Mouse (Mus musculus): ENCODE measurements around the gene Poc1a. TPM values are rescaled to one million over a fixed set of nuclear protein-coding genes. Genes with fewer than 3 reads are reported as not detected.

The Poc1a gene
- total and polyA plus RNA-seq, 3 experiments = 14.8 to 25.6 (median 20.2) TPM

- Histone ChIP-seq H3K4me1 (ENCODE audit: insufficient read depth, low read depth, low read length) (peaks cover 42% of the 10 kb centered on the region), H3K9me3 (replicated peaks) (no peaks in the 10 kb centered on the region)
These were observed 31.3 kb upstream of the Poc1a start for GRCm38 (mm10) chr9:106249550-106249949.

GRCm38 (mm10) chr9:106250245-106250644, 30.6 kb upstream of the Poc1a start:
- TF ChIP-seq POLR2AphosphoS5 (IDR thresholded peaks at IDR 0.05; ENCODE audit: insufficient replicate concordance, low read depth, low read length) = no peak
- no peak for TF ChIP-seq TAL1 (conservative IDR thresholded peaks at IDR 0.05; ENCODE audit: low read depth, low read length)
- no peak for TF ChIP-seq GATA1 (IDR thresholded peaks at IDR 0.05; ENCODE audit: borderline replicate concordance, low read length)
- TF ChIP-seq CTCF (IDR thresholded peaks at IDR 0.05; ENCODE audit: low read depth, low read length) = no peak
- TF ChIP-seq GATA2 (IDR thresholded peaks at IDR 0.05; ENCODE audit: borderline replicate concordance, low read depth, low read length) = no peak
- no peak overlapping the region for H3K4me3 ChIP-seq (ENCODE audit: low read depth, low read length)
- H3K9me3 ChIP-seq (replicated peaks) = no peaks in the 10 kb centered on the region
- peaks cover 12% of the 10 kb centered on the region for H3K36me3 ChIP-seq (replicated peaks)
- H3K4me1 ChIP-seq (ENCODE audit: insufficient read depth, low read depth, low read length) = peaks cover 40% of the 10 kb centered on the region
- DNase-seq (ENCODE audit: low spot score) (no peak), ATAC-seq (ENCODE audit: extremely low read depth, insufficient number of reproducible peaks, low FRiP score, poor library complexity, severe bottlenecking) (no peak)
- H3K27me3 ChIP-seq (ENCODE audit: insufficient read depth, low read length) = peaks cover 15% of the 10 kb centered on the region; the same call in 1 of the 2 replicates

More at GRCm38 (mm10) chr9:106249550-106249949, 31.3 kb upstream of the Poc1a start:
- H3K27me3 ChIP-seq (ENCODE audit: insufficient read depth, low read length) = peaks cover 14% of the 10 kb centered on the region; the same call in 1 of the 2 replicates
- H3K4me3 ChIP-seq (ENCODE audit: low read depth, low read length) = no peak overlapping the region
- DNase-seq (ENCODE audit: low spot score) = no peak
- ATAC-seq (ENCODE audit: extremely low read depth, insufficient number of reproducible peaks, low FRiP score, poor library complexity, severe bottlenecking) = no peak
- TF ChIP-seq POLR2AphosphoS5 (IDR thresholded peaks at IDR 0.05; ENCODE audit: insufficient replicate concordance, low read depth, low read length) = no peak
- TF ChIP-seq GATA1 (IDR thresholded peaks at IDR 0.05; ENCODE audit: borderline replicate concordance, low read length) = no peak
- H3K36me3 ChIP-seq (replicated peaks) = peaks cover 19% of the 10 kb centered on the region

- H3K4me3 ChIP-seq (ENCODE audit: low read depth, low read length) = no peak overlapping the region
- no peak for ATAC-seq (ENCODE audit: extremely low read depth, insufficient number of reproducible peaks, low FRiP score, poor library complexity, severe bottlenecking)
- no peak for TF ChIP-seq GATA1 (IDR thresholded peaks at IDR 0.05; ENCODE audit: borderline replicate concordance, low read length)
- TF ChIP-seq GATA2 (IDR thresholded peaks at IDR 0.05; ENCODE audit: borderline replicate concordance, low read depth, low read length) = no peak
- no peak for TF ChIP-seq TAL1 (conservative IDR thresholded peaks at IDR 0.05; ENCODE audit: low read depth, low read length)
- TF ChIP-seq POLR2AphosphoS5 (IDR thresholded peaks at IDR 0.05; ENCODE audit: insufficient replicate concordance, low read depth, low read length) = no peak
- TF ChIP-seq CTCF (IDR thresholded peaks at IDR 0.05; ENCODE audit: low read depth, low read length) = no peak
- no peak for DNase-seq (ENCODE audit: low spot score)
- H3K9me3 ChIP-seq (replicated peaks) = no peaks in the 10 kb centered on the region
- H3K36me3 ChIP-seq (replicated peaks) = peaks cover 8% of the 10 kb centered on the region
- H3K4me1 ChIP-seq (ENCODE audit: insufficient read depth, low read depth, low read length) = peaks cover 38% of the 10 kb centered on the region
- H3K27me3 ChIP-seq (ENCODE audit: insufficient read depth, low read length) = peaks cover 18% of the 10 kb centered on the region; the same call in 1 of the 2 replicates
These were observed 29.8 kb upstream of the Poc1a start for GRCm38 (mm10) chr9:106251066-106251465.

GRCm38 (mm10) chr9:106254001-106254400, 26.9 kb upstream of the Poc1a start:
- TF ChIP-seq GATA1 (IDR thresholded peaks at IDR 0.05; ENCODE audit: borderline replicate concordance, low read length) (no peak), TAL1 (conservative IDR thresholded peaks at IDR 0.05; ENCODE audit: low read depth, low read length) (no peak), GATA2 (IDR thresholded peaks at IDR 0.05; ENCODE audit: borderline replicate concordance, low read depth, low read length) (no peak), POLR2AphosphoS5 (IDR thresholded peaks at IDR 0.05; ENCODE audit: insufficient replicate concordance, low read depth, low read length) (no peak), CTCF (IDR thresholded peaks at IDR 0.05; ENCODE audit: low read depth, low read length) (no peak)
- Histone ChIP-seq H3K9me3 (replicated peaks) (no peaks in the 10 kb centered on the region), H3K4me3 (ENCODE audit: low read depth, low read length) (no peak overlapping the region), H3K4me1 (ENCODE audit: insufficient read depth, low read depth, low read length) (peaks cover 11% of the 10 kb centered on the region), H3K36me3 (replicated peaks) (no peaks in the 10 kb centered on the region), H3K27me3 (ENCODE audit: insufficient read depth, low read length) (peaks cover 33% of the 10 kb centered on the region)
- ATAC-seq (ENCODE audit: extremely low read depth, insufficient number of reproducible peaks, low FRiP score, poor library complexity, severe bottlenecking) = no peak
- DNase-seq (ENCODE audit: low spot score) = no peak

- no peak overlapping the region for H3K4me3 ChIP-seq (ENCODE audit: low read depth, low read length)
- peaks cover 44% of the 10 kb centered on the region for H3K27me3 ChIP-seq (ENCODE audit: insufficient read depth, low read length)
- no peaks in the 10 kb centered on the region for H3K4me1 ChIP-seq (ENCODE audit: insufficient read depth, low read depth, low read length)
- DNase-seq (ENCODE audit: low spot score) (no peak), ATAC-seq (ENCODE audit: extremely low read depth, insufficient number of reproducible peaks, low FRiP score, poor library complexity, severe bottlenecking) (no peak)
- H3K36me3 ChIP-seq (replicated peaks) = no peaks in the 10 kb centered on the region
- H3K9me3 ChIP-seq (replicated peaks) = no peaks in the 10 kb centered on the region
- no peak for TF ChIP-seq GATA2 (IDR thresholded peaks at IDR 0.05; ENCODE audit: borderline replicate concordance, low read depth, low read length)
These were observed 22.4 kb upstream of the Poc1a start for GRCm38 (mm10) chr9:106258412-106258811.

GRCm38 (mm10) chr9:106258990-106259389, 21.9 kb upstream of the Poc1a start:
- no peak for ATAC-seq (ENCODE audit: extremely low read depth, insufficient number of reproducible peaks, low FRiP score, poor library complexity, severe bottlenecking)
- DNase-seq (ENCODE audit: low spot score) = no peak
- Histone ChIP-seq H3K27me3 (ENCODE audit: insufficient read depth, low read length) (peaks cover 43% of the 10 kb centered on the region), H3K4me1 (ENCODE audit: insufficient read depth, low read depth, low read length) (no peaks in the 10 kb centered on the region), H3K9me3 (replicated peaks) (no peaks in the 10 kb centered on the region), H3K4me3 (ENCODE audit: low read depth, low read length) (no peak overlapping the region), H3K36me3 (replicated peaks) (no peaks in the 10 kb centered on the region)
- TF ChIP-seq CTCF (IDR thresholded peaks at IDR 0.05; ENCODE audit: low read depth, low read length) = no peak
- TF ChIP-seq TAL1 (conservative IDR thresholded peaks at IDR 0.05; ENCODE audit: low read depth, low read length) = no peak
- TF ChIP-seq POLR2AphosphoS5 (IDR thresholded peaks at IDR 0.05; ENCODE audit: insufficient replicate concordance, low read depth, low read length) = no peak
- TF ChIP-seq GATA2 (IDR thresholded peaks at IDR 0.05; ENCODE audit: borderline replicate concordance, low read depth, low read length) = no peak
- no peak for TF ChIP-seq GATA1 (IDR thresholded peaks at IDR 0.05; ENCODE audit: borderline replicate concordance, low read length)

- DNase-seq (ENCODE audit: low spot score) (no peak), ATAC-seq (ENCODE audit: extremely low read depth, insufficient number of reproducible peaks, low FRiP score, poor library complexity, severe bottlenecking) (no peak)
- no peaks in the 10 kb centered on the region for H3K9me3 ChIP-seq (replicated peaks)
- H3K4me3 ChIP-seq (ENCODE audit: low read depth, low read length) = no peak overlapping the region
- TF ChIP-seq TAL1 (conservative IDR thresholded peaks at IDR 0.05; ENCODE audit: low read depth, low read length) (no peak), GATA2 (IDR thresholded peaks at IDR 0.05; ENCODE audit: borderline replicate concordance, low read depth, low read length) (no peak), GATA1 (IDR thresholded peaks at IDR 0.05; ENCODE audit: borderline replicate concordance, low read length) (no peak), CTCF (IDR thresholded peaks at IDR 0.05; ENCODE audit: low read depth, low read length) (no peak)
- peaks cover 42% of the 10 kb centered on the region for H3K27me3 ChIP-seq (ENCODE audit: insufficient read depth, low read length)
- H3K36me3 ChIP-seq (replicated peaks) = no peaks in the 10 kb centered on the region
- no peaks in the 10 kb centered on the region for H3K4me1 ChIP-seq (ENCODE audit: insufficient read depth, low read depth, low read length)
These were observed 19.8 kb upstream of the Poc1a start for GRCm38 (mm10) chr9:106261058-106261457.

Measured in G1E (cell line).